Mouse (Mus musculus): ENCODE measurements around the gene Wipf2. TPM values are rescaled to one million over a fixed set of nuclear protein-coding genes. Genes with fewer than 3 reads are reported as not detected.
"Not testable (repeated sequence)": the region's sequence is repeated elsewhere in the genome, so short reads cannot be mapped to it uniquely, and the experiment has no call there.

Gene Wipf2
- polyA plus RNA-seq, 1 experiment from 2014 or later = 5.4 TPM

GRCm38 (mm10) chr11:98916376-98916775, 52.9 kb downstream of the Wipf2 start:
- ATAC-seq (ENCODE audit: low FRiP score, low read depth); H3K4me2 ChIP-seq (replicated peaks); H3K27ac ChIP-seq; H3K9me3 ChIP-seq; H3K27me3 ChIP-seq; H3K9ac ChIP-seq; H3K4me3 ChIP-seq: not testable (repeated sequence)
- WGBS = 95% methylated on average over 3 of the region's 3 CpGs
- Histone ChIP-seq H3K4me1 (peaks cover 24% of the 10 kb centered on the region), H3K36me3 (peaks cover 81% of the 10 kb centered on the region)

GRCm38 (mm10) chr11:98917428-98918005, 54.1 kb downstream of the Wipf2 start:
- Histone ChIP-seq H3K27me3 (no peaks in the 10 kb centered on the region), H3K4me1 (peaks cover 33% of the 10 kb centered on the region), H3K27ac (peak overlapping the region; percentile 53; the same call in 1 of the 2 replicates), H3K9ac (0 out of 2 replicates have a peak overlapping the region, but pooled peaks have one; percentile 31), H3K9me3 (no peaks in the 10 kb centered on the region), H3K4me2 (replicated peaks) (no peak overlapping the region), H3K36me3 (peaks cover 73% of the 10 kb centered on the region), H3K4me3 (no peak overlapping the region)
- ATAC-seq (ENCODE audit: low FRiP score, low read depth) = no peak
- 55% methylated on average over 13 of the region's 13 CpGs for WGBS

- no peak for ATAC-seq (ENCODE audit: low FRiP score, low read depth)
- 59% methylated on average over 9 of the region's 9 CpGs for WGBS
- Histone ChIP-seq H3K4me2 (replicated peaks) (no peak overlapping the region), H3K27ac (peak overlapping the region; percentile 53; the same call in 1 of the 2 replicates), H3K27me3 (no peaks in the 10 kb centered on the region), H3K4me1 (peaks cover 39% of the 10 kb centered on the region), H3K9me3 (no peaks in the 10 kb centered on the region), H3K36me3 (peaks cover 68% of the 10 kb centered on the region), H3K9ac (no peak overlapping the region; the same call in 1 of the 2 replicates), H3K4me3 (no peak overlapping the region)
Observed at GRCm38 (mm10) chr11:98918231-98918630, 54.8 kb downstream of the Wipf2 start.

GRCm38 (mm10) chr11:98919009-98919408, 55.6 kb downstream of the Wipf2 start:
- 88% methylated on average over 11 of the region's 11 CpGs for WGBS
- no peak overlapping the region for H3K4me2 ChIP-seq (replicated peaks)
- H3K4me3 ChIP-seq = no peak overlapping the region
- no peaks in the 10 kb centered on the region for H3K9me3 ChIP-seq
- no peak for ATAC-seq (ENCODE audit: low FRiP score, low read depth)
- H3K27me3 ChIP-seq = no peaks in the 10 kb centered on the region
- peaks cover 43% of the 10 kb centered on the region for H3K4me1 ChIP-seq
- H3K9ac ChIP-seq = no peak overlapping the region
- H3K36me3 ChIP-seq = peaks cover 60% of the 10 kb centered on the region
- no peak overlapping the region for H3K27ac ChIP-seq

GRCm38 (mm10) chr11:98921813-98922212, 58.4 kb downstream of the Wipf2 start:
- not testable (repeated sequence) for ATAC-seq (ENCODE audit: low FRiP score, low read depth); H3K27me3 ChIP-seq; H3K9me3 ChIP-seq; H3K4me3 ChIP-seq; H3K9ac ChIP-seq
- Histone ChIP-seq H3K4me1 (peaks cover 71% of the 10 kb centered on the region), H3K36me3 (peaks cover 38% of the 10 kb centered on the region), H3K27ac (peak overlapping the region; percentile 87; the same call in 1 of the 2 replicates), H3K4me2 (replicated peaks) (peak overlapping the region; percentile 49)
- WGBS = 27% methylated on average over 15 of the region's 15 CpGs

GRCm38 (mm10) chr11:98922307-98922706, 58.9 kb downstream of the Wipf2 start:
- not testable (repeated sequence) for H3K9me3 ChIP-seq, H3K4me3 ChIP-seq, H3K27me3 ChIP-seq, H3K9ac ChIP-seq
- H3K4me2 ChIP-seq (replicated peaks) = peak overlapping the region; percentile 49
- peaks cover 71% of the 10 kb centered on the region for H3K4me1 ChIP-seq
- 0 out of 2 replicates have a peak, but pooled peaks have one; percentile 1 for ATAC-seq (ENCODE audit: low FRiP score, low read depth)
- 17% methylated on average over 10 of the region's 10 CpGs for WGBS
- H3K27ac ChIP-seq = peak overlapping the region; percentile 87
- H3K36me3 ChIP-seq = peaks cover 33% of the 10 kb centered on the region

- H3K36me3 ChIP-seq = peaks cover 26% of the 10 kb centered on the region
- H3K4me2 ChIP-seq (replicated peaks) = peak overlapping the region; percentile 49
- 11% methylated on average over 16 of the region's 16 CpGs for whole genome bisulfite sequencing
- not testable (repeated sequence) for H3K27me3 ChIP-seq, H3K4me3 ChIP-seq, H3K9me3 ChIP-seq, H3K9ac ChIP-seq
- ATAC-seq (ENCODE audit: low FRiP score, low read depth) = peak; percentile 72
- H3K4me1 ChIP-seq = peaks cover 68% of the 10 kb centered on the region
- H3K27ac ChIP-seq = peak overlapping the region; percentile 94
Observed at GRCm38 (mm10) chr11:98922851-98923711, 59.6 kb downstream of the Wipf2 start.

GRCm38 (mm10) chr11:98924633-98925175, 61.3 kb downstream of the Wipf2 start:
- H3K9me3 ChIP-seq = no peaks in the 10 kb centered on the region
- H3K27ac ChIP-seq = peak overlapping the region; percentile 94
- ATAC-seq (ENCODE audit: low FRiP score, low read depth) = no peak
- H3K4me2 ChIP-seq (replicated peaks) = peak overlapping the region; percentile 58
- WGBS = 16% methylated on average over 5 of the region's 5 CpGs
- H3K4me1 ChIP-seq = peaks cover 78% of the 10 kb centered on the region
- H3K4me3 ChIP-seq = no peak overlapping the region
- no peak overlapping the region for H3K9ac ChIP-seq
- H3K36me3 ChIP-seq = peaks cover 10% of the 10 kb centered on the region
- H3K27me3 ChIP-seq = no peaks in the 10 kb centered on the region

- peaks cover 84% of the 10 kb centered on the region for H3K4me1 ChIP-seq
- no peaks in the 10 kb centered on the region for H3K27me3 ChIP-seq
- H3K36me3 ChIP-seq = peaks cover 6% of the 10 kb centered on the region
- WGBS = 3% methylated on average over 10 of the region's 10 CpGs
- H3K9me3 ChIP-seq = no peaks in the 10 kb centered on the region
- peak overlapping the region; percentile 9; the same call in 1 of the 2 replicates for H3K4me3 ChIP-seq
- H3K27ac ChIP-seq = peak overlapping the region; percentile 94
- H3K4me2 ChIP-seq (replicated peaks) = peak overlapping the region; percentile 58
- ATAC-seq (ENCODE audit: low FRiP score, low read depth) = peak; percentile 21; the same call in 1 of the 2 replicates
- H3K9ac ChIP-seq = peak overlapping the region; percentile 50; the same call in 1 of the 2 replicates
Observed at GRCm38 (mm10) chr11:98925265-98925721, 61.9 kb downstream of the Wipf2 start.

GRCm38 (mm10) chr11:98925868-98926311, 62.5 kb downstream of the Wipf2 start:
- ATAC-seq (ENCODE audit: low FRiP score, low read depth) = peak; percentile 43
- peaks cover 90% of the 10 kb centered on the region for H3K4me1 ChIP-seq
- WGBS = 3% methylated on average over 12 of the region's 12 CpGs
- peaks cover 4% of the 10 kb centered on the region for H3K36me3 ChIP-seq
- peak overlapping the region; percentile 58 for H3K4me2 ChIP-seq (replicated peaks)
- H3K9me3 ChIP-seq = no peaks in the 10 kb centered on the region
- H3K4me3 ChIP-seq = peak overlapping the region; percentile 9; the same call in 1 of the 2 replicates
- H3K9ac ChIP-seq = peak overlapping the region; percentile 50
- H3K27ac ChIP-seq = peak overlapping the region; percentile 94
- H3K27me3 ChIP-seq = no peaks in the 10 kb centered on the region

GRCm38 (mm10) chr11:98926553-98926952, 63.1 kb downstream of the Wipf2 start:
- no peak for ATAC-seq (ENCODE audit: low FRiP score, low read depth)
- Histone ChIP-seq H3K4me3 (no peak overlapping the region), H3K4me2 (replicated peaks) (peak overlapping the region; percentile 58), H3K4me1 (peaks cover 96% of the 10 kb centered on the region), H3K27me3 (no peaks in the 10 kb centered on the region), H3K9me3 (no peaks in the 10 kb centered on the region), H3K27ac (peak overlapping the region; percentile 94), H3K36me3 (no peaks in the 10 kb centered on the region), H3K9ac (peak overlapping the region; percentile 50)
- 55% methylated on average over 7 of the region's 7 CpGs for WGBS

All from limb, embryonic 13.5 days (tissue).